Mouse (Mus musculus) ovary, adult 2 months (tissue): ENCODE measurements around the gene Prlr. TPM values are rescaled to one million over a fixed set of nuclear protein-coding genes. Genes with fewer than 3 reads are reported as not detected.

ENCODE experiments used
- polyA plus RNA-seq: library from polyadenylated mRNA; depleted of rRNA; stranded (reverse); fragments of >200 nt; gene quantifications from 2 replicates; pipeline ENCODE4 v1.2.3, GENCODE M21; 2012; rRNA removed

Gene Prlr
- polyA plus RNA-seq: 20.7 and 26.2 TPM in 2 replicates

DNA sequence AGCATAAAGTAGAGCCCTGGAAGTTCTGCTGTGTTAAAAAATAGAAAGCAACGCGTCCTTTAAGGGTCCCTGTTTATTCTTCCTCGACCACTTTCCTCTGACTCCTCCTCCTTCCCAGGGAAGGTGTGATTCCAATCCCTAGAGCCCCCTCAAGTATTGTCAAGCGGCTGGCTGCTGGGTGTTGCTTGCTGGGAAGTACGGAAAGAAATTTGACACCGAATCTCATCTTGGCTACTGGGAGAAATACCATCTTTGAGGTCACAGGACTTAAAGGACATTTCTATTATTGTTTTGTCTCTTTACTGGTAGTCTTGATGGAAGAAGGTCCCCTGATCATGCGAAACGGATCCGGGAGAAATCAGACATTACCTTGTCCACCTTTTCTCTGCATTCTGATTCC, at the start of gene Prlr:
Gene Prlr, plus strand, starts transcription at position 156 of the 400 bp plus-strand sequence.

DNA sequence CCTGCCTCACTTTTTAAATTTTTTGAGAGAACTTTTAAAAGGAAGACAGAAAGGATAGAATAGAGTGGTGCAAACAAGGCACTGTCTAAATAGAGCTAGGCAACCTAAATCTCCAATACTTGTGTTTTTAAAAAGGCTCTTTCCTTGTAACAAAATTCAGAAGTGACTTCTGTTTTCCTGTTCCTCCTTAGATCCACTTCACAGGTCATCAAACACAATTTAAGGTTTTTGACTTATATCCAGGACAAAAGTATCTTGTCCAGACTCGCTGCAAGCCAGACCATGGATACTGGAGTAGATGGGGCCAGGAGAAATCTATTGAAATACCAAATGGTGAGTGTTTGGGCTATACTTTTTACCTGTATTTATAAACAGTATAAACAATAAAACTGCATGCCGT, 148.0 kb downstream of the Prlr start, which contains the start of gene Gm21973:
Gene Gm21973, plus strand, starts transcription at position 301 of the 400 bp plus-strand sequence.

DNA sequence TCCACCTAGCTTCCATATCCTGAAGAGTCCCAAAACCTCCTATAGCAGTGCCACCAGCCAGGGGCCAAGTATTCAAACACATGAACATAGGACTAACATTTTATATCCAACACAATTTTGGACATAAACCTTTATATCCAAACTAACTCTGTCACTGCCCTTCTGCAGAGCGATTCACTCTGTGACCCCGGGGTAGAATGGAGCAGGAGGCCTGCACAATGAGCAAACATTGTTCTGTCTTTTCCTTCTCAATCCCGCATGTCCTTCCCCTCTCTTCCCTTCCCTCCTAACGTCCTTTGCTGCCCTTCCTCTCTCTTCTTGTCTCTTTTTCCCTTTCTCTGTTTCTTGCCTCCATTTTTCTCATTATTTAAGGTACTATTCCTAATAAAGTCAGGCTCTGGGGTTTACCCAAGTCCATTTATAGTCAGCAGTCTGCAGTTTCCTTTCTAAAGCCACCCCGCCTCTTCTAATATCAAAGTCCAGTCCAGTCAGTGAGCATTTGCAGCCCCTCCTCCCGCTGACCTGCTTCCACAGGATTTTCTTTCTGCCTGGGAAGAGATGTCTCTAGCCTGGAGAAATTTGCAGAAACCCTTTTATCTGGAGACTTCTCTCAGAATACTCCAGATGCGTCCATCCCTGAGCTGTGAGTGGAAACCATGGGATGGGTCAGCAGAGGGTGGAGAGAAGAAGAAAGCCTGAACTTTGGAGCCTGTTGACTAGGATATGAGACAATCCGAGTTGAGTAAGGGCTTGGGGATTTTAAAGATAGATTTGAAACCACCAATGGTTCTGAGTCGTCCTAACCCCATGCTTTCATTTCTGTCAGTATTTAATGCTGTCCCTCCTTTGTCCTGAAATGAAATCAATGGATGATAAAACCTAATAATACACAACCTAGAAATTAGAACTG, 181.3 kb downstream of the Prlr start, which contains the start of gene Agxt2:
Gene Agxt2, plus strand, starts transcription at position 494 of the 910 bp plus-strand sequence.

Other genes with a start within 250 kb of the Prlr start
- not detected in 2 replicates for gene Gm21973, start 148.1 kb downstream of the Prlr start, polyA plus RNA-seq
- gene Agxt2, start 181.3 kb downstream of the Prlr start, polyA plus RNA-seq: 0.14 and 0.15 TPM in 2 replicates